Mouse (Mus musculus): ENCODE data around the gene Olfr429.
A peak's percentile ranks its signal among the peaks of the same experiment; 100 is the strongest.
"Not testable (repeated sequence)": the region's sequence is repeated elsewhere in the genome, so short reads cannot be mapped to it uniquely, and the experiment has no call there.

Olfr429 gene

DNA sequence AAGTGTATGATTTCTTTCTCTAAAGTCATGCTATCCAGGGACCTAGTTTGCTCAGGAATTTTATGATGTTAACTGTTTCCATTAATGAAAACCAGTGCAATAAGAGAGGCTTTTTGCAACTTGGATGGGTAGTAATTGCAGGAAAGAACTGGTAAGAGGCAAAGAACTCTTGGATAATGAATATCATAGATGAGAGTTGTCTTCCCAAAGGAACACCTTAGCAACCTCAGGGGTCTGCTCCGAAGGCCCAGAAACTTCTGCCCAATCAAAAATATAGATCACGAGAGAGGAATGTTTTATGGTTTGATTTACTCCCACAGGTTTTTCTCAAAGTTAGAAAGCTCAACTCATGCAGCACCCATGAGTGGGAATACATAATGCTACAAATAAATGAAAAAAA, at the start of gene Olfr429:
TSS of gene Olfr429 (plus strand) at position 301 of the 400 bp plus-strand sequence.
- no peak for DNase-seq (ENCODE audit: low read depth, low spot score)

DNA sequence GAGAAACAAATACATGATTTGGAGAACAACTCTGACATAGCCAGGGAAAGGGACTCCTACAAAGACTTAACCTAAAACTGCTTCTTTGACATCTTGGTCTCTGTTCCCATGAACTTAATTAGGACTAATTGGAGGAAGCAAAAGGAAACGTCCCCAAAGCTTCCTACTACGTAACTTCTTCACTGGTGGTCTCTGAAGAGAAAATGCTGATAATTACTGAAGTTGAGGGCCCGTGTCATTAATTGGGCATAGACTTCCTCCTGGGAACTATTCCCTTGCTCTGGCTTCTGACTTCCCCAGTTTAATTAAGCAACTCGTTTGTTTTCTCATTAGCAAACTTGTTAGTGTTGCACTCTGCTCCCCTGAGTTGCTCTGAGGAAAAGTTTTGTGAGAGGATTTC, 48.3 kb upstream of the Olfr429 start:
- DNase-seq (ENCODE audit: low read depth, low spot score): no peak

DNA sequence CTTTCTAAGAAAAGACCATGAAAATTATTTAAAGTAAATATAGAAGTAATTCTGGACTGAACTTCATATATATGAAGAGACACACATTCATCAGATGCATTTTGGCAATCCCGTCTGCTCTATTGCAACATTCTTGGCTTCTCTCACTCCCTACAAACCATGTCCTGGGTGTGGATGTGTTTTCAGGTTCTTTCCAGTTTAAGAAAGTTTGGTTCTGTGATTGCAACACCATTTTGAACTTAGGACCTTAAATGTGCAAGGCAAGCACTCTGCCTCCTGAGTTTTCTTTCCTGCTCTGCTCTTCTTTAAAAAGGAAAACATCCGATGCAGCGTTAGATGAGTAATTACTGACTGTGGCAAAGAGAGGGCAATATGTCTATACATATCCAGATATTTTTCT, 45.7 kb upstream of the Olfr429 start:
- DNase-seq (ENCODE audit: low read depth, low spot score): no peak

DNA sequence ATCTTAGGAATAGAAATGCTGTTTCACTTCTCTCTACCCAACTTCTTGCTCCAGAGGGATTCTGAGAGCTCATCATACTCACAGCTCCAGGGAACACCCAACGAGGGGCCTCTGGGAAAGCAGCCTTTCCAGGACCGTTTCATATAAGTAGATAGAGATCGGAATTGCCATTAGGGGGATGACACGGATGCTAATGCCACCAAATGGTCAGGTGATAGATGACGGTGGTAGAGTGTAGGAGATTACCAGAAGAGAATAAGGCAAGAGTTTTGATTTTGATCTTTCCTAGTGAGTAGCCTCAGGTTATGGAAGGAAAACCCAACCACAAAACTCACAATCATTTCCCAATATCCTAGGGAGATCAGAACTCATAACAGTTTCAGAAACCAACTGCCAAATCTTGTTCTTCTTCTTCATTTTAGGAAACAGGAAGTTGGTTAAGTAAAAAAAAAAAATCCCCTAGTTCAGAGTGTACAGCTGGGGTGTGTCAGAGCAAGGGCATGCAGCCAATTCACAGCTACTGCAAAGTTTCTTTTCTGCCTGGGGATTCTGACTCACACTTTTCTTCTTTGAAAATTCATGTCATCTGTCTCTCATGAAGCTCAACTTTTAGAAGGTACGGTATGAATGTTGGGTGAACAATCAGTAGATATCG, 43.5 kb upstream of the Olfr429 start, which contains the start of gene Olfr433:
TSS of gene Olfr433 (plus strand) at position 183 of the 655 bp plus-strand sequence.
- no peak for DNase-seq (ENCODE audit: low read depth, low spot score)

DNA sequence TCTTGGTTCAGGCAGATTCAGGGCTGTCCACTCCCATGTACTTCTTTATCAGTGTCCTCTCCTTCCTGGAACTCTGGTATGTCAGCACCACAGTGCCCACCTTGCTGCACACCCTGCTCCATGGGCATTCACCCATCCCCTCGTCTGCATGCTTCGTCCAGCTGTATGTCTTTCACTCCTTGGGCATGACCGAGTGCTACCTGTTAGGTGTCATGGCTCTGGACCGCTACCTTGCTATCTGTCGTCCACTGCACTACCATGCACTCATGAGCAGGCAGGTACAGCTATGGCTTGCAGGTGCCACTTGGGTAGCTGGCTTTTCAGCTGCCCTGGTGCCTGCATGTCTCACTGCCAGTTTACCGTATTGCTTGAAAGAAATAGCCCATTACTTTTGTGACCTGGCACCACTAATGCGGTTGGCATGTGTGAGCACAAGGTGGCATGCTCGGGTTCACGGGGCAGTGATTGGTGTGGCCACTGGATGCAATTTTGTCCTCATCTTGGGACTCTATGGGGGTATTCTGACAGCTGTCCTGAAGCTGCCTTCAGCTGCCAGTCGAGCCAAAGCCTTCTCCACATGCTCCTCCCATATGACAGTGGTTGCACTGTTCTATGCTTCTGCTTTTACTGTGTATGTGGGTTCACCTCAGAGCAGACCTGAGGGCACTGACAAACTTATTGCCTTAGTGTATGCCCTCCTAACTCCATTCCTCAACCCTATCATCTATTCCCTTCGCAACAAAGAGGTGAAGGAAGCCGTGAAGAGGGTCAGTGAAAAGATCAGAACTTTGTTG, 41.8 kb upstream of the Olfr429 start:
- DNase-seq (ENCODE audit: low read depth, low spot score): not testable (repeated sequence)

DNA sequence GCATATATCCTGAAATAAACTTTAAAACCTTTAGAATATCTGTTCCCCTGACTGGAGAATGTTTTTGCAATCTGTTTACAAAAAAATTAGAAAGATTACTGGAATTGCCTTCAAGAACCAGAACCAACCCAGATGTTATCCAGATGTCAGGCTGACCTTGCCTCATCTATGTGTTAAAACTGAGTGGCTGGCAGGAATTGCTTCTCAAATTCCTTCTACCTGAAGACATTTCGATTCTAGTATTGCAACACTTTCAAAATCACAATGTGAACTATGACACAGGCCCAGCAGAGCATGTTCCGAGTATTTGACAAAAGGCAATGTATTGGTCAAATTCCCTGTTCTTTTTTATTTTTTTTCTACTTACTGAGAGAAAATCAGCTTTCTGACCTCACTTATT, 39.7 kb upstream of the Olfr429 start:
- no peak for DNase-seq (ENCODE audit: low read depth, low spot score)

DNA sequence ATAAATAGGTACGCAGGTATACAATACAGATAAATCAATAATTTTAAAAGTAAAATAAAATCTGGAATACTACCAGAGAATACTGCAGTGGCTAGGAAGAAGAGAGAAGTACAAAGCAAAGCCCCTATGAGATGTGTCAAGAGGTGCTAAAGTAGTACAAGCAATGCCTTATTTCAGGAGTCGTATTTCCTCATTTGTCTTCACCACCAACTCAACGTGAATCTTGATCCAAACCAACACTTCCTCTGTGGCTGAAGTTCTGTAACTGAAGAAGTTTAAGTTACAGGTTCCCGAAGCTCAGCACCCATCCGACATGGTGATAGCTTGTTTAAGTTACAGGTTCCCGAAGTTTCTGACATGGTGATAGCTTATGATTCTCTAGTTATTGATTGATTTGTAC, 35.9 kb upstream of the Olfr429 start:
- not testable (repeated sequence) for DNase-seq (ENCODE audit: low read depth, low spot score)

DNA sequence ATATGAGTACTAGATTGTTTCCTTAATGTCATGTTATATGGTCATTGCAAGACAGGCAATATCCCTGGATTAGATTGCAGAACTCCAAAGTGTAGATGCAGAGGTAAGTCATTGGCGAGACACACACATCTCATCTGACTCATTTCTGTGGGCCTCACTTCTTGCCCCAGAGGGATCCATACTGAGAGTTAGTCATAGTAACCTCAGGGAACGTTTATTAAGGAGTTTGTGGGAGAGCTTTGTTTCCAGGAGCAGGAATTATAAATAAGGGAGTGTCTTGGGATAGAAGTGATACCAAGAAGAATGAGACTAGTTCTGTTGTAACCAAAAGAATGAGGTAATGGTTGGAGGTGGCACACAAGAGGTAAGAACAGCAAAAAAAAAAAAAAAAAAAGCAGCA, 35.2 kb upstream of the Olfr429 start, which contains the start of gene Olfr432:
TSS of gene Olfr432 (plus strand) at position 313 of the 400 bp plus-strand sequence.
- DNase-seq (ENCODE audit: low read depth, low spot score): no peak

DNA sequence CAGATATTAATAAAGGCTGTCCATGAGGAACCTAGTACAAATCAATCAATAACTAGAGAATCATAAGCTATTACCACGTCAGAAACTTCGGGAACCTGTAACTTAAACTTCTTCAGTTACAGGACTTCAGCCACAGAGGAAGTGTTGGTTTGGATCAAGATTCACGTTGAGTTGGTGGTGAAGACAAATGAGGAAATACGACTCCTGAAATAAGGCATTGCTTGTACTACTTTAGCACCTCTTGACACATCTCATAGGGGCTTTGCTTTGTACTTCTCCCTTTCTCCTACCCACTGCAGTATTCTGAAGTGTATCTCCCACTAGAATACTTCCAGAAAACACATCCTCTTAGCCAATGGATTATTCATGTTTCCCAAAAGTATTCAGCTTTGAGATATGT, 34.8 kb upstream of the Olfr429 start:
- not testable (repeated sequence) for DNase-seq (ENCODE audit: low read depth, low spot score)

DNA sequence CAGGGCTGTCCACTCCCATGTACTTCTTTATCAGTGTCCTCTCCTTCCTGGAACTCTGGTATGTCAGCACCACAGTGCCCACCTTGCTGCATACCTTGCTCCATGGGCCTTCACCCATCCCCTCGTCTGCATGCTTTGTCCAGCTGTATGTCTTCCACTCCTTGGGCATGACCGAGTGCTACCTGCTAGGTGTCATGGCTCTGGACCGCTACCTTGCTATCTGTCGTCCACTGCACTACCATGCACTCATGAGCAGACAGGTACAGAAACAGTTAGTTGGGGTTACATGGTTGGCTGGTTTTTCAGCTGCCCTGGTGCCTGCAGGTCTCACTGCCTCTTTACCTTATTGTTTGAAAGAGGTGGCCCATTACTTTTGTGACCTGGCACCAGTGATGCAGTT, 33.6 kb upstream of the Olfr429 start:
- DNase-seq (ENCODE audit: low read depth, low spot score): no peak

DNA sequence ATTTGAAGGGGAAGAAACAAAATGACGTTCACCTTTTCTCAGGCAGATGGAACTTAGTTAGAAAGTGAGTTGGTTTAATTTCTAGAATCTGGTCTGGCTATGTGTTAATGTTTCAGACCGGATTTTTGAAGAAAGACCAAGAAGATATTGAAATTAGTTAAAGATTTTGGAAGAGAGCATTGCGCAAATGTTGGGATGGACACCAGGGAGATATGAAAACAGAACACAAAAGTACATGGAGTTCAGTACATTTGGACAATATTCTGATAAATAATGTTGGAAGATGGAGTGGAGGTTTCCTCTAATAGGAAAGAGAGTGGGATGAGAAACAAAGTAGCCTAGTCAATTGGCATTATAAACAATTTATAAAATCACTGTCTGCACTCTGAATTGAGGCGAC, 32.6 kb upstream of the Olfr429 start:
- DNase-seq (ENCODE audit: low read depth, low spot score): no peak

DNA sequence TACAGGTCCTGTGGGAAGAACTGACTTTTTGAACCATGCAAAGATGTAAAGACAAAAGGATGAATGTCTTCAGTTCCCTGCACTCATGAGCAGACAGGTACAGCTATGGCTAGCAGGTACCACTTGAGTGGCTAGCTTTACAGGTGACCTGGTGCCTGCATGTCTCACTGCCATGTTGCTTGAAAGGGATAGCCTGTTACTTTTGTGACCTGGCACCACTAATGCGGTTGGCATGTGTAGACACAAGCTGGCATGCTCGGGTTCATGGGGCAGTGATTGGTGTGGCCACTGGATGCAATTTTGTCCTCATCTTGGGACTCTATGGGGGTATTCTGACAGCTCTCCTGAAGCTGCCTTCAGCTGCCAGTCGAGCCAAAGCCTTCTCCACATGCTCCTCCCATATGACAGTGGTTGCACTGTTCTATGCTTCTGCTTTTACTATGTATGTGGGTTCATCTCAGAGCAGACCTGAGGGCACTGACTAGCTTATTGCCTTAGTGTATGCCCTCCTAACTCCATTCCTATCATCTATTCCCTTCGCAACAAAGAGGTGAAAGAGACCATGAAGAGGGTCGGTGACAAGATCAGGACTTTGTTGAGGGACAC, 32.1 kb upstream of the Olfr429 start:
- DNase-seq (ENCODE audit: low read depth, low spot score): no peak

DNA sequence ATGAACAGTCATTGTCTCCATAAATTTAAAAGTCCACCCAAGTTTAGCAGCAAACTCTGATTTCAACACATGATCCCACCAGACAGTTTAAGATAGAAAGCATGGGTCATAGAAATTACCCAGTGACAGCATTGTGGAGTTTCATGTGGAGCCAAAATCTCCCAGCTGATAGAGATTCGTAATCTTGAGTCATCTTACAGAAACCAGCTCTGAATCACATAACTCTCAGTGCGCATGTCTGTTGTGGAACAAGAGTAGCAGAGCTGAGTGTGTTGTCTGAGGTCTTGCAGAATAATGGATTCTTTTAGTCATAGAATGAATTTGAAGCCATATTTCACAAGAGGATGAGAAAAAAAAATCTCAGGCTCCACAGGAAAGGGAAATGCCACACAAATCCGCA, 31.1 kb upstream of the Olfr429 start:
- no peak for DNase-seq (ENCODE audit: low read depth, low spot score)

DNA sequence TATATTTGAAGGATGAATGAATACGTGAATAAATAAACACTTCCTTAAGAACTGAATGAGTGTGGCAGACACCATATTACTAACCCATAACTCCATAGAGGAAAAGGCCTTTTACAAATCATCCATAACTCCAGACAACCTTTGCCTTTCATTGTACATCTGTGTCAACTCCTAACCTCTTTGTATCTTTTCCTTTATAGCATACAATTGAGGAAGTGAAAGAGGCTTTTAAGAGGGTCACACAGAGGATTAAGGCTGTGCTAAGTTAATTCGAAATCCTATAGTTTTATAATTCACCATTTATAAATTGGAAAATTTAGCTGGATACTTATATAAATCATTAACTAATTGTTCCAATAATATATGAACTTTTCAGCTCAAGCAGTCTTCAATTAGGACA, 28.9 kb upstream of the Olfr429 start:
- no peak for DNase-seq (ENCODE audit: low read depth, low spot score)

DNA sequence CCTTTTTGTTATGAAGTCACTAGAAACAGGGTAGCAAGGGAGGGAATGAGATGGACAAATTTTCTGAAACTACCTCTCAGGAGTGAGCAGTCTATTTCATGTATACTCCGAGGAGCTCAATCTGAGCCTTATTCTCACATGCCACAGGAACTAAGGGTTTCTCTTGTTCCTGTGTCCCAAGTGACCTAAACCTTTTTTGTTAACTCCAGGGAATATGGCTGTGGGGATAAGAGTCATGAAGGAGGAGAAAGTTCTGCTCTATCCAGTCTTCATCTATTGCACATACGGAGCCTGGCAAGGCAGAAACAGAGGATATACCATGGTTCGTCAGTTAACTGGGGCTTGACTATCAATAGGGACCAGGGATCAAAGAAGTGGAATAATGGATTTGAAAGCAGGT, 17.8 kb upstream of the Olfr429 start, which contains the start of gene Olfr430:
TSS of gene Olfr430 (plus strand) at position 301 of the 400 bp plus-strand sequence.
- no peak for DNase-seq (ENCODE audit: low read depth, low spot score)

DNA sequence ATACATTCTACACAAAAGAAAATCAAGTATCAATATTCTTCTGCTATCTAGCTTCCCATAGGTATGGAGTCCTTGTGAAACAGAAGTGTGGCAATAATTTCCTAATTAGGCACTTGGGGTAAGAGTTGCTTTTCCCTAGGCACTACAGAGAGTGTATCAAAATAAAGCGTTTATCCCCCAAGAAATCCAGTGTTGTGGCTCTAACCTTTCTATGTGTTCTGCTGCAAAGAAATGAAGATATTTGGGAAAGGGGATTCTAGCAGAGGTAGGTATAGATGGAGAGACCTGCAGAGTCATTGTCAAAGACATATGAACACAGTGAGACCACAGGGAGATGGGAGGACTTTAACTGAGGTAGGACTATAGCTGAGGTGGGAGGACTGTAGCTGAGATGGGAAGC, 12.5 kb downstream of the Olfr429 start, which contains the start of gene Olfr427:
TSS of gene Olfr427 (plus strand) at position 301 of the 400 bp plus-strand sequence.
- DNase-seq (ENCODE audit: low read depth, low spot score): no peak

DNA sequence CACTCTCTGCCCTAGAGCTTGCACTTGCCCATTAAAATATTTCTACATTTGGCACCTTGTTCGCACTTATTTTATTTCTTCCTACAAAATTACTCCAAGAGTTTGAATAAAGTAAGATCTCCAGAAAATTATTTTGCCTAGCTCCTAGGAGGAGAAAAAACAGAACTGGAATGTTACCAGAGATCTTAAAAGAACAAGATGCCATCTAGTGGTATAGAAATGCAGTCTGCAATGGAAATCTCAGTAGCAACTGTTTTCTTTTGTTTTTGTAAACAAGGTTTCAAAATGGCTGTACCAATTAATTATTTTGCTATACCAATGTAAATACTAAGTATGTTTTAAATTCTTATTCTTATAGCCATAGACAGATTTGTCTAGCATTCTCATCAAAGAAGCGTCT, 19.6 kb downstream of the Olfr429 start:
- no peak for DNase-seq (ENCODE audit: low read depth, low spot score)

DNA sequence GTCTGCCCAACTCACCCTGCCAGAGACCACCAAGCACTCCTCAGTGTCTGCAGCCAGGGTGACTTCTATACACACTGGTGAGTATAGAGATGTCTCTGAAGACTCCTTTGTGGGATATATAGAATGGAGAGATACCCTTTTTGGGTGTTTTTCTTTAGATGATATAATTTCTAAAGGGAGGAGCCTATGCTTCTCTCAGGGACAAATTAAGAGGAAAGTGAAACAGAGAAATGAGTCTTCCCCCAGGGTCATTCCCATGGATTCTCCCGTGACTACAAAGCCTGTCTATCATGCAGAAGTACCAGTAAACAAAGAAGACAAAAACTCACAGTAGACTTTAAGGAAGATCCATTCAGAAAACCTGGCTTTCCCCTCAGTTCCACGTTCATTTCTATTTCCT, 36.9 kb downstream of the Olfr429 start, which contains the start of gene Olfr231:
TSS of gene Olfr231 (minus strand) at position 101 of the 400 bp plus-strand sequence.
- no peak for DNase-seq (ENCODE audit: low read depth, low spot score)

DNA sequence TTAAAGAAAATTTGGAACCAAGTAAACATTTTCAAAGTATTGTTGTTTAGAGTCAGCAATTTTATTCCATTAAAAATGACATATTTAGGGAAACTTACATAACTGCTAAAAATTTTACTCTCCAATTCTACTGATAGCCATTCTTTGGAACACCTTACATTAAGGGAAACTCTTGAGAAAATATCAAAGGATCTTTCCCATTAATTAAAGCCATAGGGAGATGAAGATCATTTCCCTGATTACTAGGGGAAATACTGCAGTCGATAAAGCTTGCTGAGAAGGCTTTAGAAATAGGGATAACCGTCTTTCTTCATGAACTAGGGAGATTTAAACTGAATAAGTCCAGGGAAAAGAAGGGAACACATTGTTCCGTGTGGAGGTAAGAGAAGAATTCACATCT, 47.1 kb downstream of the Olfr429 start, which contains the start of gene Olfr424:
TSS of gene Olfr424 (plus strand) at position 301 of the 400 bp plus-strand sequence.
- DNase-seq (ENCODE audit: low read depth, low spot score): no peak

DNA sequence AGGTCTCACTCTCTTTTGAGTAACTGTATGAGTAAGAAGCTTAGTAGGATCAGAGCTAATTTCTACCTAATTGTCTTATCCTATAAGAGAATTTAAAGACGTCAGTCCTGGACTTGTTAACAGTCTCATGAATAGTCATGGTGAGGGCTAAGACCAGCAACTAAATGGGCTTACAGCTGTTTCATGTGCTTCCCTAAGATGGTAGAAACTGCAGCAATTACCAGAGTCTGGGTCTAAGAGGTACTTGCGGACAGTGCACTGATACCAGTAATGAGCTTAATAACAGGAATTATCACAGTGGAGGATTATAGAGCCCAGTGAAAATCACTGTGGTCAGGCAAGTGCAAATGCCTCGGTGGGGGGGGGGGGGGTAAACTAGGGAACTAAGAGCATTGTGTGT, 47.9 kb downstream of the Olfr429 start:
- peak; percentile 14 for DNase-seq (ENCODE audit: low read depth, low spot score)
